Mouse (Mus musculus) megakaryocyte-erythroid progenitor cell, adult 5 weeks (primary cell): ENCODE data around the gene Cd47. TPM values are rescaled to one million over a fixed set of nuclear protein-coding genes. Genes with fewer than 3 reads are reported as not detected.

Source experiments
- polyA plus RNA-seq: library from polyadenylated mRNA; stranded (reverse); fragments of >175 nt; gene quantifications from 2 replicates; pipeline ENCODE4 v1.2.3, GENCODE M21; 2012

Gene Cd47
- polyA plus RNA-seq: 81.6 and 83.2 TPM in 2 replicates

GRCm38 (mm10) chr16:49799597-49800561, at the start of gene Cd47:
Gene Cd47 (plus strand): TSS chr16:49800533.

Other genes starting within 250 kb of the Cd47 start
- 19.5 and 26.5 TPM in 2 replicates for gene Ift57, start 101.3 kb upstream of the Cd47 start, polyA plus RNA-seq